Mouse (Mus musculus) adipose tissue, adult 10 weeks (tissue): ENCODE results near the gene Cyfip1. TPM values are rescaled to one million over a fixed set of nuclear protein-coding genes. Genes with fewer than 3 reads are reported as not detected.

Source experiments
- polyA plus RNA-seq: library from polyadenylated mRNA; stranded (reverse); fragments of 350-450 nt; fragmentation: Illumina TruSeq; extraction: RNeasy Lipid Tissue Mini Kit (QIAGEN cat#74804); gene quantifications from one replicate; pipeline ENCODE4 v1.2.3, GENCODE M21; 2014; ENCODE audit warnings: low read depth, low replicate concordance

The Cyfip1 gene
- 45.9 TPM for polyA plus RNA-seq

DNA sequence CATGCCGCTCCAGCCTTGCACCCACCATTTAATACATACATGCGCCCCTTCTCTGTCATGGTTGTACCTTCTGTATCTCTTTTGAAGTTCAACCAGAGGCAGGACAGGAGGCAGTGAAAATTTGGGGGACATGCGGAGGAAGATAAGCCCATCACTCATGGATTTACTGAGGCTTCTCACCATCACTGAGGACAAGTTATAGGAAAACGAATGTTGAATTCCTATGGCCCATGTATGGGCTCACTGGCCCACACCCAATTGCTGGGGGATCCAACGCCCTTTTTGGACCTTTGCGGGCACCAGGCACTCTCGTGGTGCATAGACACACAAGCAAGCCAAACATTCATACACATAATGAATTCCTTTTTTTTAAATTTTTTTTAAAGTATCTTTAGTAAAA lies at the start of gene Cyfip1:
Cyfip1 (plus strand) TSS at position 301 of the 400 bp plus-strand sequence.

DNA sequence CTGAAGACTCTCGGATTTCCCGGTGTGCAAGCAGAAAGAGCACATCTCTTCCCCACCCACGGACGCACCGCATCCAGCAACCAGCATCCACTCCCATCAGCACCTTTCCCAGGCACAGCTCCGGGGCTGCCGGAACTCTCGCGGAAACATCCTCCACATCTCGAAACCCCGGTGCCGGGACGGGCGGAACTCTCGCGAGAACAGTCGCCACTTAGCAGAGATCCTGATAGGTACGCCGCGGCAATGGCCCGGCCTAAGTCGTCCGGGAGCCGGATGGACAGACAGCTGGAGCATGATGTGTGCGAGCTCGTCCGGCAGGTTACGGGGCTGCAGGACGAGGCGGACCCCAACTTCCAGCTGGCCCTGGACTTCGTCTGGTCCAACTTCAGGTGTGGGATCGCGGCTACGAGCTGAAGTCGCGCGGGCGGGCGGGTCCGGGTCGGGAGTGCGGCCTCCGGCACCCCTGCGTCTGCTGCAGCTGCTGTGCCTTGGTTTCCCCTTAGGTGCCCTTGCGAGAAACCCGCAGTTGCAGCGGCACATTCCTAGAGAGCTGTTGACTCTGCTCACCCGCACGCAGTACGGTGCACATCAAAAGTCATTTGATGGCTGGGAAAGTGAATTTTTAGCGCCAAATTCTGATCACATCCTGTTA lies 47.5 kb upstream of the Cyfip1 start, which contains the start of gene Tubgcp5:
Tubgcp5 (plus strand) TSS at position 203 of the 652 bp plus-strand sequence.

DNA sequence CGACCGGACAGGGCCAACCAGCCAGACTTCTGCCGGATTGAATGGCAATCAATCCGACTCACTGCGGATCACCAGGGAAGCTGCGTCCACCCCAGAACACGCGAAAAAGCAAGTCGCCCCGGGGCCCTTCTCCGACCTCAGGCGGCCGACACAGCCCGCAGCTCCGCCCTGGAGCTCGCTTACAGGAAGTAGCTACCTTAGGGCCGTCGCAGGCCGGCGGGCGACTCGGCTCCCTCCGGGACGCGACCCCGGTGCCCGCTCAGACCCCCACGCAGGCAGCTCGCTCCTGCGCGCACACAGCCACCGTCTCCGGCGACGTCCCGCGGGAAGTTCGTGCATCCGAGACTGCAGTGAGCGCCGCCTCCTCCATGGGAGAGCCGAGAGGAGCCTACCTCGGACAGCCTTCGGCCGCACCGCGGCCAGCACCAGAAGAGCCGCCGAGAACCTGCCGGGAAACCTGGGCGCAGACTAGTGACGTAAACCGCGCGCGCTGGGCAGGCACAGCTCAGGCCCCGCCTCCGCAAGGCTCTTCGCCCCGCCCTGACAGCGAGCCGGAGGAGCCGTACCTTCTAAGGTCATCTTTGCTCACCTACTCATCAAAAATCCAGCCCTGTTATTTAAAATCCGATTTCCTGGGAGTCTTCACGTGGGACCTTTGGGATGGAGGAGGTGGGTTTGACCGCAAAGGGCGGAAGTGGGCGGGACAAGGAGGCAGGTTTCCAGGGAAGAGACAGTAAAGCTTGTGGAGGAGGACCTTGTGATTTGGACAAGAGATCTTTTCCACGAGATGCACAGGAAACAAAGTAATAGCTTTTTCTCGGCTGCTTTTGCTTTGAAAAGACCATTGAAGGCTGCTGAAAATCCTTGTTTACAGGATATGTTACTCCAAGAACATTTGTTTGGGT lies 120.7 kb downstream of the Cyfip1 start, which contains the start of gene Nipa2:
Nipa2 (minus strand) TSS at position 473 of the 905 bp plus-strand sequence.

Other genes starting within 250 kb of the Cyfip1 start
- 2.4 TPM for gene Siglech, start 73.6 kb upstream of the Cyfip1 start, polyA plus RNA-seq
- gene Tubgcp5, start 47.6 kb upstream of the Cyfip1 start, polyA plus RNA-seq, result 11.2 TPM
- gene Nipa2, start 120.7 kb downstream of the Cyfip1 start, polyA plus RNA-seq, result 24.1 TPM
- gene Nipa1, start 178.2 kb downstream of the Cyfip1 start, polyA plus RNA-seq, result 3.7 TPM
- gene Herc2, start 208.5 kb downstream of the Cyfip1 start, polyA plus RNA-seq, result 27.8 TPM